Mouse (Mus musculus): ENCODE data around the gene Gprin1.

GRCm38 (mm10) chr13:54781086-54781485, 31.4 kb upstream of the Gprin1 start:
- TF ChIP-seq POLR2A (IDR thresholded peaks at IDR 0.05; ENCODE audit: insufficient read length, low read depth) (no peak), MYOG (IDR thresholded peaks at IDR 0.05; ENCODE audit: control insufficient read depth in 1 of 3, insufficient read depth in 1 of 3, insufficient read length in 2 of 3, low read depth in 2 of 3) (no peak), USF1 (IDR thresholded peaks at IDR 0.05; ENCODE audit: low read depth) (no peak), TCF3 (IDR thresholded peaks at IDR 0.05; ENCODE audit: insufficient read length, low read depth) (no peak), CEBPB (IDR thresholded peaks at IDR 0.05; ENCODE audit: insufficient read depth, poor library complexity, severe bottlenecking) (no peak), REST (IDR thresholded peaks at IDR 0.05; ENCODE audit: insufficient read depth, insufficient read length) (no peak), SRF (IDR thresholded peaks at IDR 0.05; ENCODE audit: control insufficient read depth, insufficient read length, low read depth) (no peak)

All from myocyte (in vitro differentiated cells).